In the genomic region with DNA sequence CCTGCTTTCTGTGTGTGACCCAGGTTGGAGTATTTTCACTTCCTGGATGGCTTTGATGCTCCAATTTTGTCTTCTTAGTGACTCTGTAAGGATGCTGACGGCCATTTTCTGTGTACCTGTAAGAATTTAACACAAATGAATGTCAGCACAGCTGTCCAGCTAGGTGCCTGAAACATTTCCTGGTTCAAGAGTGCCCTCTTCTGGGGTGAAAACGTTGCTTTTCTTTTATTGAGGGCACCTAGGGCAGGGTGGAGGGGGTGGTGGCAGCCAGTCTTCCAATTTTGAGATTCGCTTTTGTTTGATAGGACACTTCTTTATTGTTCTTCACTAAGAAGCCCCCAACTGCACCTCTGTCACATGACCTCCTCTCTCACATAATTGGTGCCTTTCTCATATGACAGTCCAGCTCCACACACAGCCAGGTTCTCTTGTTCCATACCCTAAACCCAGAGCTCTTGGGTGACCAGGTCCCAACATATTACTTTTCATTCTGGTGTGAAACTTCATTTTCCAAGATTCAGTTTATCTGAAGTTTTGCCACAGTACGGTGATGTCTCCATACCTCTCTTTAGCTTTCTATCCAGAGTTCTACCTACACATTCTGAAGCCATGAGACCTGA, we compare ENCODE assay signal across 8 mouse cellular contexts.
DNase-seq lines count a peak whose midpoint lies in the region; ATAC-seq and TF ChIP-seq lines count a peak whose summit lies in the region.

No protein-coding gene starts in this region.

- no peak overlapping the region for H3K4me3 ChIP-seq in lung, embryonic 14.5 days (ENCODE audit: low read depth, low read length)
- H3K4me3 ChIP-seq in lung, adult 2 months (replicated peaks; ENCODE audit: extremely low read depth, low read depth, low read length), result no peak overlapping the region
- H3K4me3 ChIP-seq in midbrain, embryonic 14.5 days (replicated peaks; ENCODE audit: low read depth, low read length), result no peak overlapping the region

- TF ChIP-seq POLR2A in lung, adult 2 months (IDR thresholded peaks at IDR 0.05; ENCODE audit: borderline replicate concordance, extremely low read depth, low read depth, low read length), result no peak

- TF ChIP-seq CTCF in lung, embryonic 14.5 days (IDR thresholded peaks at IDR 0.05; ENCODE audit: low read depth), result peak; percentile 65
- no peak for TF ChIP-seq CTCF in lung, adult 2 months (IDR thresholded peaks at IDR 0.05; ENCODE audit: insufficient read depth, low read length)

- peak; percentile 80 for DNase-seq in lung, embryonic 14.5 days
- DNase-seq in lung, adult 2 months, result no peak
- DNase-seq in cerebellum, adult 18-20 months, result peak; percentile 70 to 71
- DNase-seq in heart, postnatal 10 days, result peak; percentile 64 to 76
- peak; percentile 41 to 68 for DNase-seq in layer of hippocampus, postnatal 10 days (ENCODE audit: low spot score in 2 of 2)
- peak; percentile 83 for DNase-seq in midbrain, embryonic 14.5 days

- H3K9me3 ChIP-seq in lung, embryonic 14.5 days (ENCODE audit: low read depth, low read length), result no peaks in the 10 kb centered on the region
- no peaks in the 10 kb centered on the region for H3K9me3 ChIP-seq in midbrain, embryonic 14.5 days (ENCODE audit: control insufficient read depth, low read length)

- H3K9ac ChIP-seq in lung, embryonic 14.5 days, result no peak overlapping the region
- H3K9ac ChIP-seq in midbrain, embryonic 14.5 days (replicated peaks; ENCODE audit: low read length), result no peak overlapping the region

- H3K27me3 ChIP-seq in lung, embryonic 14.5 days (ENCODE audit: insufficient read depth, low read length), result no peaks in the 10 kb centered on the region
- no peaks in the 10 kb centered on the region for H3K27me3 ChIP-seq in midbrain, embryonic 14.5 days (ENCODE audit: control insufficient read depth, insufficient read depth, low read length)

- H3K36me3 ChIP-seq in lung, embryonic 14.5 days (ENCODE audit: insufficient read depth), result no peaks in the 10 kb centered on the region
- H3K36me3 ChIP-seq in midbrain, embryonic 14.5 days (ENCODE audit: control insufficient read depth, insufficient read depth, low read length), result no peaks in the 10 kb centered on the region

- ATAC-seq in lung, embryonic 14.5 days (ENCODE audit: insufficient read depth), result no peak
- ATAC-seq in midbrain, embryonic 14.5 days (ENCODE audit: low FRiP score, low TSS enrichment), result peak; percentile 40; the same call in 1 of the 2 replicates
- ATAC-seq in CD4-positive, CD25-positive, alpha-beta regulatory T cell, adult 4 months, result no peak
- no peak for ATAC-seq in inflammation-experienced regulatory T-cells, adult 6 months

- intact Hi-C loops in heart, postnatal 10 days (cut with DNase I), result loop anchor here (2.0 to 10.0 kb wide), 5 partner anchors 208 to 894 kb away; no protein-coding TSS in a partner anchor

- 39% methylated on average over 4 of the region's 4 CpGs for WGBS in lung, embryonic 14.5 days
- whole genome bisulfite sequencing in lung, adult 2 months, result 44% methylated on average over 4 of the region's 4 CpGs
- 43% methylated on average over 4 of the region's 4 CpGs for WGBS in midbrain, embryonic 14.5 days

- no peak overlapping the region for H3K4me2 ChIP-seq in lung, embryonic 14.5 days
- H3K4me2 ChIP-seq in midbrain, embryonic 14.5 days (ENCODE audit: low read length), result no peak overlapping the region

- no peak overlapping the region for H3K27ac ChIP-seq in lung, embryonic 14.5 days (ENCODE audit: low read depth)
- no peak overlapping the region for H3K27ac ChIP-seq in midbrain, embryonic 14.5 days (replicated peaks; ENCODE audit: low read depth, low read length)

- H3K4me1 ChIP-seq in lung, embryonic 14.5 days (ENCODE audit: insufficient read depth), result no peaks in the 10 kb centered on the region
- no peaks in the 10 kb centered on the region for H3K4me1 ChIP-seq in lung, adult 2 months (ENCODE audit: control insufficient read depth, insufficient read depth, low read length)
- H3K4me1 ChIP-seq in midbrain, embryonic 14.5 days (ENCODE audit: control insufficient read depth, insufficient read depth, low read length), result no peaks in the 10 kb centered on the region
